Mouse (Mus musculus) cerebellum, adult 9-10 months (tissue): ENCODE results near the gene Gm49325.
"Not testable (repeated sequence)": the region's sequence is repeated elsewhere in the genome, so short reads cannot be mapped to it uniquely, and the experiment has no call there.

Experiments used
- DNase-seq: peaks from one replicate; pipeline ENCODE4 v3.0.0; 2022

The Gm49325 gene

GRCm38 (mm10) chr10:77687021-77687420, 81.0 kb downstream of the Gm49325 start:
- no peak for DNase-seq

GRCm38 (mm10) chr10:77690356-77690807, 84.4 kb downstream of the Gm49325 start, which contains the start of gene Gm19402:
Gene Gm19402, minus strand, starts transcription at chr10:77690757.
- DNase-seq, result not testable (repeated sequence)
